Mouse (Mus musculus): Measurements from ENCODE around the gene Pip5kl1.

Gene Pip5kl1

GRCm38 (mm10) chr2:32585149-32585714 is 10.6 kb downstream of the Pip5kl1 start:
- DNase-seq (ENCODE audit: low read depth): no peak

GRCm38 (mm10) chr2:32586871-32587351 is 12.3 kb downstream of the Pip5kl1 start, which contains the start of gene St6galnac4:
TSS of gene St6galnac4 (plus strand) at chr2:32587095.
- DNase-seq (ENCODE audit: low read depth): peak; percentile 98

- DNase-seq (ENCODE audit: low read depth): peak; percentile 48
Measured at GRCm38 (mm10) chr2:32587731-32588321, 13.2 kb downstream of the Pip5kl1 start.

GRCm38 (mm10) chr2:32589213-32589795 is 14.7 kb downstream of the Pip5kl1 start:
- peak; percentile 50 for DNase-seq (ENCODE audit: low read depth)

- no peak for DNase-seq (ENCODE audit: low read depth)
Measured at GRCm38 (mm10) chr2:32590224-32590623, 15.6 kb downstream of the Pip5kl1 start.

- DNase-seq (ENCODE audit: low read depth): no peak
Measured at GRCm38 (mm10) chr2:32591249-32591648, 16.7 kb downstream of the Pip5kl1 start.

- DNase-seq (ENCODE audit: low read depth): no peak
Measured at GRCm38 (mm10) chr2:32596725-32597124, 22.1 kb downstream of the Pip5kl1 start.

GRCm38 (mm10) chr2:32597248-32597647 is 22.7 kb downstream of the Pip5kl1 start:
- DNase-seq (ENCODE audit: low read depth): no peak

- DNase-seq (ENCODE audit: low read depth): no peak
Measured at GRCm38 (mm10) chr2:32597699-32598098, 23.1 kb downstream of the Pip5kl1 start.

- no peak for DNase-seq (ENCODE audit: low read depth)
Measured at GRCm38 (mm10) chr2:32598506-32598905, 23.9 kb downstream of the Pip5kl1 start.

GRCm38 (mm10) chr2:32599409-32599808 is 24.8 kb downstream of the Pip5kl1 start, which contains the start of gene St6galnac6:
TSS of gene St6galnac6 (plus strand) at chr2:32599709.
- DNase-seq (ENCODE audit: low read depth): no peak

GRCm38 (mm10) chr2:32601417-32602065 is 26.9 kb downstream of the Pip5kl1 start:
- DNase-seq (ENCODE audit: low read depth): peak; percentile 73

GRCm38 (mm10) chr2:32602600-32603054 is 28.0 kb downstream of the Pip5kl1 start:
- DNase-seq (ENCODE audit: low read depth): peak; percentile 86

GRCm38 (mm10) chr2:32604631-32605030 is 30.0 kb downstream of the Pip5kl1 start:
- no peak for DNase-seq (ENCODE audit: low read depth)

- DNase-seq (ENCODE audit: low read depth): peak; percentile 94
Measured at GRCm38 (mm10) chr2:32606161-32607142, 31.9 kb downstream of the Pip5kl1 start.

- peak; percentile 71 for DNase-seq (ENCODE audit: low read depth)
Measured at GRCm38 (mm10) chr2:32607262-32607947, 32.8 kb downstream of the Pip5kl1 start.

GRCm38 (mm10) chr2:32608141-32608777 is 33.7 kb downstream of the Pip5kl1 start:
- peak; percentile 79 for DNase-seq (ENCODE audit: low read depth)

GRCm38 (mm10) chr2:32608778-32609435 is 34.3 kb downstream of the Pip5kl1 start:
- DNase-seq (ENCODE audit: low read depth): no peak

- peak; percentile 40 for DNase-seq (ENCODE audit: low read depth)
Measured at GRCm38 (mm10) chr2:32610610-32611229, 36.1 kb downstream of the Pip5kl1 start.

Data from NIH3T3 (cell line).